Comparison of ENCODE assay signal across 8 mouse cellular contexts in genomic region chr7:27195681-27196611, GRCm38 (mm10). TPM values are rescaled to one million over a fixed set of nuclear protein-coding genes. Genes with fewer than 3 reads are reported as not detected.
DNase-seq lines count a peak whose midpoint lies in the region; ATAC-seq lines count a peak whose summit lies in the region.

Gene BC024978 (plus strand): TSS chr7:27195781.
Gene Snrpa (minus strand): TSS chr7:27196271.

- H3K9me3 ChIP-seq in intestine, embryonic 14.5 days (ENCODE audit: control insufficient read depth, low read length), result no peaks in the 10 kb centered on the region

- no peaks in the 10 kb centered on the region for H3K27me3 ChIP-seq in intestine, embryonic 14.5 days (replicated peaks; ENCODE audit: control insufficient read depth, insufficient read depth, low read length)

- DNase-seq in adrenal gland, adult 18-20 months (ENCODE audit: low spot score in 2 of 2), result peak; percentile 85
- DNase-seq in embryo, embryonic 11 days, result peak; percentile 97
- DNase-seq in gastrocnemius, postnatal 25 days, result peak; percentile 98
- DNase-seq in intestine, embryonic 14.5 days (ENCODE audit: low spot score), result peak; percentile 96
- DNase-seq in left cerebral cortex, postnatal 14 days (ENCODE audit: low spot score in 2 of 2), result peak; percentile 97 to 100
- DNase-seq in mesoderm, embryonic 11.5 days (ENCODE audit: low read depth, low spot score), result peak; percentile 98
- peak; percentile 99 to 100 for DNase-seq in right cerebral cortex, postnatal 36 days (ENCODE audit: low spot score in 2 of 2)
- DNase-seq in yolk sac, embryonic 10.5 days (ENCODE audit: low spot score), result peak; percentile 98

- peak within 1 kb of the TSS; percentile 100 for H3K27ac ChIP-seq in intestine, embryonic 14.5 days (ENCODE audit: low read depth)

- peak; percentile 99 for ATAC-seq in intestine, embryonic 14.5 days (replicated peaks; ENCODE audit: low FRiP score, low TSS enrichment, low read depth)

- peaks cover 38% of the 10 kb centered on the region for H3K36me3 ChIP-seq in intestine, embryonic 14.5 days (ENCODE audit: control insufficient read depth, insufficient read depth, low read length)

- H3K4me3 ChIP-seq in intestine, embryonic 14.5 days (ENCODE audit: low read depth, low read length), result peak within 1 kb of the TSS; percentile 87

- peaks cover 14% of the 10 kb centered on the region for H3K4me1 ChIP-seq in intestine, embryonic 14.5 days (replicated peaks; ENCODE audit: control insufficient read depth, insufficient read depth, low read length)

- peak within 1 kb of the TSS; percentile 99 for H3K9ac ChIP-seq in intestine, embryonic 14.5 days (ENCODE audit: low read length)

- under 1% methylated on average over 64 of the region's 64 CpGs for WGBS in intestine, embryonic 14.5 days

- peak within 1 kb of the TSS; percentile 81 for H3K4me2 ChIP-seq in intestine, embryonic 14.5 days (ENCODE audit: low read length)

- intact Hi-C loops in left cerebral cortex, postnatal 14 days (cut with DNase I), result no loop called here

RNA-seq across cellular contexts. Expression of gene BC024978, which starts in this region (rescaled TPM):
- total RNA-seq in adrenal gland, adult 18-20 months (2021), result 10 to 100 TPM; 23.7 to 24.0 TPM
- 10 to 100 TPM; 12.1 to 13.0 TPM for total RNA-seq in gastrocnemius, postnatal 25 days (2021)
- 3.7 and 4.6 TPM in 2 replicates for polyA plus RNA-seq in intestine, embryonic 14.5 days (2014; fragmentation: Nextera tagmentation; extraction: Ambion mirVana)
- total RNA-seq in left cerebral cortex, postnatal 14 days (2021), result 10 to 100 TPM; 18.9 to 21.3 TPM

RNA-seq across cellular contexts. Expression of gene Snrpa, which starts in this region (rescaled TPM):
- total RNA-seq in adrenal gland, adult 18-20 months (2021), result 10 to 100 TPM; 65.7 to 67.2 TPM
- total RNA-seq in gastrocnemius, postnatal 25 days (2021), result 10 to 100 TPM; 31.4 to 31.8 TPM
- polyA plus RNA-seq in intestine, embryonic 14.5 days (2014; fragmentation: Nextera tagmentation; extraction: Ambion mirVana), result 283 and 289 TPM in 2 replicates
- total RNA-seq in left cerebral cortex, postnatal 14 days (2021), result 10 to 100 TPM; 81.3 to 81.8 TPM

Comparison
In these comparisons a context has a peak if more than half of its experiments do, and no peak if none do; other contexts are left out.
1. Peak in every context shown above with its lines: DNase-seq, ATAC-seq, H3K4me3 ChIP-seq and H3K27ac ChIP-seq.